Mouse (Mus musculus) CH12.LX (cell line): Measurements from ENCODE around the gene Mtf1. TPM values are rescaled to one million over a fixed set of nuclear protein-coding genes. Genes with fewer than 3 reads are reported as not detected.

Source experiments
- DNase-seq: peaks from one replicate; pipeline ENCODE4 v3.0.0-alpha.2; 2013; ENCODE audit errors: extremely low read depth
- H3K27ac ChIP-seq: 2 replicates; pipeline ENCODE4 v1.5.1; 2012; ENCODE audit warnings: low read depth, mild to moderate bottlenecking, control low read depth, moderate library complexity; ENCODE audit not compliant: insufficient read depth
- H3K27me3 ChIP-seq: replicated peaks from 2 replicates; pipeline ENCODE3; 2012; ENCODE audit warnings: inconsistent platforms
- H3K36me3 ChIP-seq, 2 experiments: replicated peaks in 1 of 2; 2 replicates each; pipeline versions ENCODE3 to v1.6.1; 2012; ENCODE audit warnings: inconsistent platforms in 1 of 2, low read length in 1 of 2, mild to moderate bottlenecking in 1 of 2, mixed read lengths in 1 of 2, moderate library complexity in 1 of 2; ENCODE audit not compliant: control insufficient read depth in 1 of 2, insufficient read depth in 1 of 2
- H3K4me1 ChIP-seq, 2 experiments: 2 replicates each; pipeline ENCODE4 v1.6.1; 2012; ENCODE audit warnings: inconsistent platforms in 1 of 2, moderate library complexity in 1 of 2; ENCODE audit not compliant: insufficient read depth in 2 of 2, control insufficient read depth in 1 of 2
- H3K4me2 ChIP-seq: 2 replicates; pipeline ENCODE4 v1.6.1; 2012; ENCODE audit warnings: low read depth, mild to moderate bottlenecking, control low read depth; ENCODE audit not compliant: poor library complexity, insufficient read depth, severe bottlenecking
- H3K4me3 ChIP-seq, 3 experiments: fragments of 150-350 bp in 1 of 3; sonication (generic) in 1 of 3; replicated peaks in 1 of 3; 2 replicates each; pipeline versions ENCODE3 to v1.5.1; 2011 to 2012; ENCODE audit warnings: low read depth in 2 of 3, low read length in 2 of 3, mild to moderate bottlenecking in 2 of 3, moderate library complexity in 2 of 3, control low read depth in 1 of 3, improper control_type of control experiment in 1 of 3, inconsistent platforms in 1 of 3, mixed read lengths in 1 of 3; ENCODE audit not compliant: poor library complexity in 1 of 3
- H3K79me2 ChIP-seq: replicated peaks from 2 replicates; pipeline ENCODE4 v1.6.1; 2012; ENCODE audit warnings: mild to moderate bottlenecking, moderate library complexity; ENCODE audit not compliant: control insufficient read depth, poor library complexity, insufficient read depth, severe bottlenecking; ENCODE audit errors: extremely low read depth
- H3K9ac ChIP-seq: 2 replicates; pipeline ENCODE4 v1.6.1; 2012; ENCODE audit warnings: low read depth, mild to moderate bottlenecking, control low read depth, moderate library complexity; ENCODE audit not compliant: insufficient read depth
- H3K9me3 ChIP-seq: replicated peaks from 2 replicates; pipeline ENCODE3; 2012; ENCODE audit warnings: low read length, inconsistent platforms, mixed read lengths
- BHLHE40 ChIP-seq: IDR thresholded peaks from 2 replicates; pipeline ENCODE4 v1.6.1; 2011; ENCODE audit warnings: mild to moderate bottlenecking, low read depth, low read length, improper control_type of control experiment
- CHD1 ChIP-seq: IDR thresholded peaks from 2 replicates; pipeline ENCODE4 v1.6.1; 2012; ENCODE audit warnings: low read depth, low read length, improper control_type of control experiment, inconsistent platforms
- EP300 ChIP-seq: IDR thresholded peaks from 2 replicates; pipeline ENCODE4 v1.6.1; 2011; ENCODE audit warnings: low read length, improper control_type of control experiment
- HCFC1 ChIP-seq: IDR thresholded peaks from 2 replicates; pipeline ENCODE4 v1.6.1; 2012; ENCODE audit warnings: low read depth, mild to moderate bottlenecking, inconsistent platforms, low read length, improper control_type of control experiment
- IRF4 ChIP-seq: IDR thresholded peaks from 2 replicates; pipeline ENCODE4 v1.6.1; 2014; ENCODE audit warnings: low read depth, mild to moderate bottlenecking, inconsistent platforms, low read length, improper control_type of control experiment
- JUN ChIP-seq: IDR thresholded peaks from 2 replicates; pipeline ENCODE4 v1.6.1; 2011; ENCODE audit warnings: low read depth, mild to moderate bottlenecking, low read length, improper control_type of control experiment, moderate library complexity; ENCODE audit not compliant: insufficient read depth
- JUND ChIP-seq: conservative IDR thresholded peaks from 2 replicates; pipeline ENCODE4 v1.6.1; 2011; ENCODE audit warnings: low read depth, low read length, improper control_type of control experiment
- MAX ChIP-seq: IDR thresholded peaks from 2 replicates; pipeline ENCODE4 v1.6.1; 2011; ENCODE audit warnings: low read length, improper control_type of control experiment
- MEF2A ChIP-seq: IDR thresholded peaks from 2 replicates; pipeline ENCODE4 v1.6.1; 2014; ENCODE audit warnings: low read depth, mild to moderate bottlenecking, inconsistent platforms, low read length, improper control_type of control experiment, borderline replicate concordance
- MYC ChIP-seq: IDR thresholded peaks from 2 replicates; pipeline ENCODE4 v1.6.1; 2011; ENCODE audit warnings: low read depth, mild to moderate bottlenecking, improper control_type of control experiment, low read length
- NELFE ChIP-seq: IDR thresholded peaks from 2 replicates; pipeline ENCODE4 v1.6.1; 2011; ENCODE audit warnings: low read depth, low read length, improper control_type of control experiment
- RCOR1 ChIP-seq: conservative IDR thresholded peaks from 2 replicates; pipeline ENCODE4 v1.6.1; 2012; ENCODE audit warnings: low read depth, mild to moderate bottlenecking, inconsistent platforms, low read length, improper control_type of control experiment
- USF2 ChIP-seq: conservative IDR thresholded peaks from 2 replicates; pipeline ENCODE4 v1.6.1; 2011; ENCODE audit warnings: low read depth, low read length, improper control_type of control experiment
- ZKSCAN1 ChIP-seq: IDR thresholded peaks from 2 replicates; pipeline ENCODE4 v1.6.1; 2012; ENCODE audit warnings: low read depth, inconsistent platforms, low read length, improper control_type of control experiment, borderline replicate concordance
- dilution Hi-C: fragments of 300-500 bp; cut with MboI; formaldehyde crosslinking; loops from 2 replicates; pipeline ENCODE4 v1.14.3; 2020; ENCODE audit warnings: low sequenced_read_pairs; ENCODE audit not compliant: extremely low pct_unique_long_range_greater_than_20kb, extremely low pct_ligation_motif_present
- in situ Hi-C: fragments of 300-500 bp; cut with MboI; formaldehyde crosslinking; loops from 3 replicates; pipeline ENCODE4 v1.14.3; 2019; ENCODE audit warnings: low sequenced_read_pairs, low pct_ligation_motif_present, low pct_unique_long_range_greater_than_20kb, mixed read lengths
- polyA plus RNA-seq: library from polyadenylated mRNA; unstranded; fragments of >175 nt; gene quantifications from 2 replicates; pipeline ENCODE4 v1.2.1, GENCODE M21; 2012; ENCODE audit warnings: low read depth; ENCODE audit not compliant: insufficient read length
- total RNA-seq, 2 experiments: library from RNA; depleted of rRNA; stranded (reverse); fragments of 300-350 nt in 1 of 2; fragments of >200 nt in 1 of 2; gene quantifications; 2 replicates each; pipeline ENCODE4 v1.2.3; 2012 to 2014

Gene Mtf1
- total and polyA plus RNA-seq, 3 experiments = 6.8 to 19.8 (median 9.8) TPM

DNA sequence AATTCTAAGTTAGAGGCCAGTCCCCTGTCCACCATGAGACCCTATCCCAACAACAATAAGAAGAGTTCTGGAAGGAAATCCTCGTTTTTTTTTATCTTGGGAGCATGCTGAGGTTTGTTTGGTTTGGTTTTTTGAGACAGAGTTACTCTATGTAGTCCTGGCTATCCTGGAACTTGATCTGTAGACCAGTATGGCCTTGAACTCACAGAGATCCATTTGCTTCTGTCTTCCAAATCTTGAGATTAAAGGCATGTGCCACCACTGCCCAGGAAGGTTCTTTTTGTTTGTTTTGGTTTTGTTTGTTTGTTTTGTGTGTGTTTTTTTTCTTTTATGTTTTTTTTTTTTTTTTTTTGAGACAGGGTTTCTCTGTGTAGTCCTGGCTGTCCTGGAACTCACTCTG is 40.7 kb upstream of the Mtf1 start:
- Histone ChIP-seq H3K4me3 (no peak overlapping the region), H3K4me1 (peaks cover 3 to 4% of the 10 kb centered on the region in 2 experiments; a peak in 3 of 4 replicates), H3K36me3 (peaks cover 15 to 73% of the 10 kb centered on the region in 2 experiments), H3K9ac (no peak overlapping the region), H3K27ac (no peak overlapping the region), H3K27me3 (no peaks in the 10 kb centered on the region), H3K79me2 (peaks cover 26% of the 10 kb centered on the region), H3K4me2 (no peak overlapping the region)
- dilution Hi-C loops = no loop called here
- DNase-seq = no peak
- in situ Hi-C loops = loop anchor here (25.0 kb wide), 1 partner anchor 301 kb away; the partner anchor contains the start of genes Dnali1 and Snip1
- TF ChIP-seq CHD1 (no peak), ZKSCAN1 (no peak), JUN (no peak)
- TF ChIP-seq, all 38 proteins: peak for 0
- H3K9me3 ChIP-seq = no peaks in the 10 kb centered on the region

DNA sequence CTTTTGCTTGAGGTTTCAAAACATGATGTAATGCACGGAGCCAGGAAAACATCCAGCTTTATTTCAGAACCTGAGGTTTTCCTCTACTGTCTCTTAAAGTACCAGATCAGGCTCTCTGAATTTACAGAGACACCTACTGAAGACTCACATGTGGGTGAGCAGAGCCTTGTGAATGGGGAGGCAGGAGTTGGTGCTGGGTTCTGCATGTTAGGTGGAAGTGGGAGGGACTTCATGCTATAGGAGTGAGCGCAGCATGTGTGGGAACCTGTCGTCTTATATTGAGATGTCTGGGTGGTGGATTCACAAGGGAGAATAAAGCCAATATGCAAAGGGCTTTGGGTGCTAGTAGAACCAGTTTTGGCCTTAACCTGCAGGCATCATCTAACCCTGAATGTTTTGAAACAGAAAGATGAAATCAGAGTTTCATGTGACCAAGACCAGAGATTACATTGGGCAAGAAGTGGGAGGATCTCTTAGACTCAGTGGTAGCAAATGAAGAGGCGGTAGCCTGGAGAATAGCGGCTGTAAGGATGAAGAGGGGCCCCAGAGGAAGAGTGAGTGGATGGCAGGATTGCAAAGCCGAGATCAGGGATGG is 38.9 kb upstream of the Mtf1 start:
- no peak overlapping the region for H3K4me2 ChIP-seq
- peaks cover 15 to 72% of the 10 kb centered on the region in 2 experiments for H3K36me3 ChIP-seq
- DNase-seq = no peak
- dilution Hi-C loops (no loop called here), in situ Hi-C loops (loop anchor here (25.0 kb wide), 1 partner anchor 299 kb away; the partner anchor contains the start of genes Dnali1 and Snip1)
- H3K9ac ChIP-seq = no peak overlapping the region
- H3K9me3 ChIP-seq = no peaks in the 10 kb centered on the region
- peaks cover 0 to 3% of the 10 kb centered on the region in 2 experiments; a peak in 1 of 4 replicates for H3K4me1 ChIP-seq
- TF ChIP-seq EP300 (no peak), NELFE (no peak), USF2 (no peak), IRF4 (no peak), HCFC1 (no peak), BHLHE40 (no peak), MYC (no peak), MAX (no peak), JUND (no peak), MEF2A (no peak), RCOR1 (no peak)
- H3K27ac ChIP-seq = no peak overlapping the region
- H3K4me3 ChIP-seq = no peak overlapping the region
- H3K79me2 ChIP-seq = peaks cover 15% of the 10 kb centered on the region
- no peaks in the 10 kb centered on the region for H3K27me3 ChIP-seq
